Mouse (Mus musculus): ENCODE measurements around the gene Foxs1. TPM values are rescaled to one million over a fixed set of nuclear protein-coding genes. Genes with fewer than 3 reads are reported as not detected.

Foxs1 gene
- polyA plus RNA-seq (2014; fragmentation: Illumina TruSeq; extraction: RNeasy Lipid Tissue Mini Kit (QIAGEN cat#74804); ENCODE audit: low read depth, low replicate concordance): not detected

DNA sequence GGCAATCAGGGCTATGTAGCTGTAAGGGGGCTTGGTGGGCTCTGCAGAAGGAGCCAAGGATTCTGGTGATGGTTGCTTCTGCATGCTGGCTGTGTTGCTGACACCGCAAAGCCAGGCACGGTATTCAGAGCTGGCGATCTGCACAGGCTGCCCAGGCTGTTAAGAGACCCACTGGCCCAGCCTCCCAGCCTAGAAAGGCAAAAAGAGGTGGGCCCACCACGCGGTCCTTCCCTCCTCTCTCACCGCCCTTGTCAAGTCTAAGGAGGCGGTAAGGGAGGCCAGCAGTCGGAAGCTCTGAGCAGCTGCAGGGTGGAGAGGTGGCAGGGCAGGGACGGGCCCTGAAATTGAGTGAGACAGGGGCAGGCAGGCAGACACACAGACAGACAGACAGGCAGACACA lies at the start of gene Foxs1:
Gene Foxs1 (minus strand): TSS at position 161 of the 400 bp plus-strand sequence.

DNA sequence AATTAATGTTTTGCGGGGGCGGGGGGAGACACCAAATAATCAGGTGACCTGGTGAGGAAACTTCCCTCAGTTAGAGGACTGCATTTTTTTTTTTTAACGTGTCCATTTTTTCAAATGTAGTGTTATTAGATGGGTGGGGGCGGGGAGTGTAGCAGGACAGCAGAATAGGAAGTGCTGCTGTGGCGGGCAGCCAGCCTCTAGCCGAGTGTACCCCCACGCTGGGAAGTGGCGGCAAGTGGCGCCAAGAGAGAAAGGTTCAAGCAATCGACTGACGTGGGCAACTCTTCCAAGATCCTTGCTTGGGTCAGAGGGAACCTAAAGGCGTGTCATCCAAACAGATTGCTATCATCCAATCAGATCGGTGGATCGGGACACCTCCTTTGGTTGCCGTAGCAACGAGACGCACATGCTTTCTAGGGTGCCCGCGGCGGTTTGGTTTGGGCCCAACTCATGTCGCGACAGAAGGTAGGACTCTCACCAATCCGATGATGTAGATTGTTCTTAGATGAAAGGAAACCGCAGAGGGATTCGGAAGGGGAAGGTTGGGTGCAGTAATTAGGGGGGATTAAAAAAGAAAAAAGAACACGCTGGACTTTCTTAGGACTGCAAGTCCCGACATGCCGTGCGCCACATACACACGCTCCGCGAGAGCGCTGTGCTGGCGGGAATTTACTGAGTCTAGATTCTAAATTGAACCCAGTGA lies 29.2 kb upstream of the Foxs1 start, which contains the start of gene Ttll9:
Gene Ttll9 (plus strand): TSS at position 395 of the 703 bp plus-strand sequence.

GRCm38 (mm10) chr2:152951065-152951849 lies 18.2 kb upstream of the Foxs1 start, which contains the start of gene Dusp15:
Dusp15 (minus strand) TSS chr2:152951698.

GRCm38 (mm10) chr2:152911031-152911430 lies 22.0 kb downstream of the Foxs1 start, which contains the start of gene Mylk2:
Mylk2 (plus strand) TSS chr2:152911352.

Other genes with a start within 250 kb of the Foxs1 start
- gene Mcts2, start 246.2 kb downstream of the Foxs1 start, polyA plus RNA-seq (2014; fragmentation: Illumina TruSeq; extraction: RNeasy Lipid Tissue Mini Kit (QIAGEN cat#74804); ENCODE audit: low read depth, low replicate concordance): 24.4 TPM
- gene Id1, start 197.0 kb downstream of the Foxs1 start, polyA plus RNA-seq (2014; fragmentation: Illumina TruSeq; extraction: RNeasy Lipid Tissue Mini Kit (QIAGEN cat#74804); ENCODE audit: low read depth, low replicate concordance): 27.5 TPM
- gene Cox4i2, start 179.0 kb downstream of the Foxs1 start, polyA plus RNA-seq (2014; fragmentation: Illumina TruSeq; extraction: RNeasy Lipid Tissue Mini Kit (QIAGEN cat#74804); ENCODE audit: low read depth, low replicate concordance): not detected
- gene Bcl2l1, start 101.5 kb downstream of the Foxs1 start, polyA plus RNA-seq (2014; fragmentation: Illumina TruSeq; extraction: RNeasy Lipid Tissue Mini Kit (QIAGEN cat#74804); ENCODE audit: low read depth, low replicate concordance): 36.9 TPM
- gene Tpx2, start 85.2 kb downstream of the Foxs1 start, polyA plus RNA-seq (2014; fragmentation: Illumina TruSeq; extraction: RNeasy Lipid Tissue Mini Kit (QIAGEN cat#74804); ENCODE audit: low read depth, low replicate concordance): 1.5 TPM
- gene Mylk2, start 21.9 kb downstream of the Foxs1 start, polyA plus RNA-seq (2014; fragmentation: Illumina TruSeq; extraction: RNeasy Lipid Tissue Mini Kit (QIAGEN cat#74804); ENCODE audit: low read depth, low replicate concordance): not detected
- 7.7 TPM for gene Dusp15, start 18.5 kb upstream of the Foxs1 start, polyA plus RNA-seq (2014; fragmentation: Illumina TruSeq; extraction: RNeasy Lipid Tissue Mini Kit (QIAGEN cat#74804); ENCODE audit: low read depth, low replicate concordance)
- not detected for gene Ttll9, start 29.3 kb upstream of the Foxs1 start, polyA plus RNA-seq (2014; fragmentation: Illumina TruSeq; extraction: RNeasy Lipid Tissue Mini Kit (QIAGEN cat#74804); ENCODE audit: low read depth, low replicate concordance)
- gene Pdrg1, start 82.2 kb upstream of the Foxs1 start, polyA plus RNA-seq (2014; fragmentation: Illumina TruSeq; extraction: RNeasy Lipid Tissue Mini Kit (QIAGEN cat#74804); ENCODE audit: low read depth, low replicate concordance): 54.2 TPM
- not detected for gene Xkr7, start 98.6 kb upstream of the Foxs1 start, polyA plus RNA-seq (2014; fragmentation: Illumina TruSeq; extraction: RNeasy Lipid Tissue Mini Kit (QIAGEN cat#74804); ENCODE audit: low read depth, low replicate concordance)
- gene Ccm2l, start 132.7 kb upstream of the Foxs1 start, polyA plus RNA-seq (2014; fragmentation: Illumina TruSeq; extraction: RNeasy Lipid Tissue Mini Kit (QIAGEN cat#74804); ENCODE audit: low read depth, low replicate concordance): 1.1 TPM
- not detected for gene Hck, start 175.3 kb upstream of the Foxs1 start, polyA plus RNA-seq (2014; fragmentation: Illumina TruSeq; extraction: RNeasy Lipid Tissue Mini Kit (QIAGEN cat#74804); ENCODE audit: low read depth, low replicate concordance)
- 23.7 TPM for gene Tm9sf4, start 228.1 kb upstream of the Foxs1 start, polyA plus RNA-seq (2014; fragmentation: Illumina TruSeq; extraction: RNeasy Lipid Tissue Mini Kit (QIAGEN cat#74804); ENCODE audit: low read depth, low replicate concordance)

Measured in kidney, adult 10 weeks (tissue).